Mouse (Mus musculus): ENCODE results near the gene Psapl1. TPM values are rescaled to one million over a fixed set of nuclear protein-coding genes. Genes with fewer than 3 reads are reported as not detected.

Psapl1 gene
- total RNA-seq (2021), result not detected

GRCm38 (mm10) chr5:36203916-36204315 lies at the start of gene Psapl1:
Gene Psapl1, plus strand, starts transcription at chr5:36204021.
- intact Hi-C loops (cut with DNase I), result no loop called here
- no peak for DNase-seq (ENCODE audit: low spot score in 2 of 2)

- intact Hi-C loops (cut with DNase I), result no loop called here
- no peak for DNase-seq (ENCODE audit: low spot score in 2 of 2)
These were observed 48.8 kb upstream of the Psapl1 start for GRCm38 (mm10) chr5:36154879-36155485.

GRCm38 (mm10) chr5:36165424-36166302 lies 38.2 kb upstream of the Psapl1 start:
- DNase-seq (ENCODE audit: low spot score in 2 of 2), result no peak
- intact Hi-C loops (cut with DNase I), result no loop called here

GRCm38 (mm10) chr5:36166346-36167013 lies 37.3 kb upstream of the Psapl1 start:
- intact Hi-C loops (cut with DNase I), result no loop called here
- DNase-seq (ENCODE audit: low spot score in 2 of 2), result no peak

GRCm38 (mm10) chr5:36168963-36169650 lies 34.7 kb upstream of the Psapl1 start:
- intact Hi-C loops (cut with DNase I), result no loop called here
- DNase-seq (ENCODE audit: low spot score in 2 of 2), result peak; percentile 22 to 23

GRCm38 (mm10) chr5:36174569-36175115 lies 29.2 kb upstream of the Psapl1 start:
- intact Hi-C loops (cut with DNase I), result no loop called here
- DNase-seq (ENCODE audit: low spot score in 2 of 2), result no peak

GRCm38 (mm10) chr5:36176409-36176808 lies 27.4 kb upstream of the Psapl1 start:
- DNase-seq (ENCODE audit: low spot score in 2 of 2), result no peak
- intact Hi-C loops (cut with DNase I), result no loop called here

- DNase-seq (ENCODE audit: low spot score in 2 of 2), result no peak
- intact Hi-C loops (cut with DNase I), result no loop called here
These were observed 26.9 kb upstream of the Psapl1 start for GRCm38 (mm10) chr5:36176873-36177272.

- intact Hi-C loops (cut with DNase I), result no loop called here
- no peak for DNase-seq (ENCODE audit: low spot score in 2 of 2)
These were observed 25.6 kb upstream of the Psapl1 start for GRCm38 (mm10) chr5:36178215-36178614.

GRCm38 (mm10) chr5:36178785-36179184 lies 25.0 kb upstream of the Psapl1 start:
- DNase-seq (ENCODE audit: low spot score in 2 of 2), result no peak
- intact Hi-C loops (cut with DNase I), result no loop called here

- intact Hi-C loops (cut with DNase I), result no loop called here
- DNase-seq (ENCODE audit: low spot score in 2 of 2), result no peak
These were observed 24.1 kb upstream of the Psapl1 start for GRCm38 (mm10) chr5:36179708-36180107.

GRCm38 (mm10) chr5:36182326-36182725 lies 21.5 kb upstream of the Psapl1 start:
- no peak for DNase-seq (ENCODE audit: low spot score in 2 of 2)
- intact Hi-C loops (cut with DNase I), result no loop called here

- intact Hi-C loops (cut with DNase I), result no loop called here
- no peak for DNase-seq (ENCODE audit: low spot score in 2 of 2)
These were observed 17.3 kb upstream of the Psapl1 start for GRCm38 (mm10) chr5:36186294-36187053.

- intact Hi-C loops (cut with DNase I), result no loop called here
These were observed 15.5 kb upstream of the Psapl1 start for GRCm38 (mm10) chr5:36188310-36188709.

GRCm38 (mm10) chr5:36191285-36191684 lies 12.5 kb upstream of the Psapl1 start:
- DNase-seq (ENCODE audit: low spot score in 2 of 2), result no peak
- intact Hi-C loops (cut with DNase I), result no loop called here

More at GRCm38 (mm10) chr5:36188310-36188709, 15.5 kb upstream of the Psapl1 start:
- no peak for DNase-seq (ENCODE audit: low spot score in 2 of 2)

GRCm38 (mm10) chr5:36191876-36192275 lies 11.9 kb upstream of the Psapl1 start:
- no peak for DNase-seq (ENCODE audit: low spot score in 2 of 2)
- intact Hi-C loops (cut with DNase I), result no loop called here

- no peak for DNase-seq (ENCODE audit: low spot score in 2 of 2)
- intact Hi-C loops (cut with DNase I), result no loop called here
These were observed 11.1 kb upstream of the Psapl1 start for GRCm38 (mm10) chr5:36192677-36193076.

- DNase-seq (ENCODE audit: low spot score in 2 of 2), result no peak
- intact Hi-C loops (cut with DNase I), result no loop called here
These were observed 9.2 kb upstream of the Psapl1 start for GRCm38 (mm10) chr5:36194631-36195030.

- no peak for DNase-seq (ENCODE audit: low spot score in 2 of 2)
- intact Hi-C loops (cut with DNase I), result no loop called here
These were observed 8.4 kb upstream of the Psapl1 start for GRCm38 (mm10) chr5:36195436-36195835.

All from left cerebral cortex, postnatal 36 days (tissue).